Mouse (Mus musculus) CH12.LX (cell line): ENCODE data around the gene Erbb3. TPM values are rescaled to one million over a fixed set of nuclear protein-coding genes. Genes with fewer than 3 reads are reported as not detected.

ENCODE experiments used
- DNase-seq: peaks from one replicate; pipeline ENCODE4 v3.0.0-alpha.2; 2013; ENCODE audit errors: extremely low read depth
- H3K27ac ChIP-seq: 2 replicates; pipeline ENCODE4 v1.5.1; 2012; ENCODE audit warnings: low read depth, mild to moderate bottlenecking, control low read depth, moderate library complexity; ENCODE audit not compliant: insufficient read depth
- H3K27me3 ChIP-seq: replicated peaks from 2 replicates; pipeline ENCODE3; 2012; ENCODE audit warnings: inconsistent platforms
- H3K36me3 ChIP-seq, 2 experiments: replicated peaks in 1 of 2; 2 replicates each; pipeline versions ENCODE3 to v1.6.1; 2012; ENCODE audit warnings: inconsistent platforms in 1 of 2, low read length in 1 of 2, mild to moderate bottlenecking in 1 of 2, mixed read lengths in 1 of 2, moderate library complexity in 1 of 2; ENCODE audit not compliant: control insufficient read depth in 1 of 2, insufficient read depth in 1 of 2
- H3K4me1 ChIP-seq, 2 experiments: 2 replicates each; pipeline ENCODE4 v1.6.1; 2012; ENCODE audit warnings: inconsistent platforms in 1 of 2, moderate library complexity in 1 of 2; ENCODE audit not compliant: insufficient read depth in 2 of 2, control insufficient read depth in 1 of 2
- H3K4me2 ChIP-seq: 2 replicates; pipeline ENCODE4 v1.6.1; 2012; ENCODE audit warnings: low read depth, mild to moderate bottlenecking, control low read depth; ENCODE audit not compliant: poor library complexity, insufficient read depth, severe bottlenecking
- H3K4me3 ChIP-seq, 3 experiments: fragments of 150-350 bp in 1 of 3; sonication (generic) in 1 of 3; replicated peaks in 1 of 3; 2 replicates each; pipeline versions ENCODE3 to v1.5.1; 2011 to 2012; ENCODE audit warnings: low read depth in 2 of 3, low read length in 2 of 3, mild to moderate bottlenecking in 2 of 3, moderate library complexity in 2 of 3, control low read depth in 1 of 3, improper control_type of control experiment in 1 of 3, inconsistent platforms in 1 of 3, mixed read lengths in 1 of 3; ENCODE audit not compliant: poor library complexity in 1 of 3
- H3K79me2 ChIP-seq: replicated peaks from 2 replicates; pipeline ENCODE4 v1.6.1; 2012; ENCODE audit warnings: mild to moderate bottlenecking, moderate library complexity; ENCODE audit not compliant: control insufficient read depth, poor library complexity, insufficient read depth, severe bottlenecking; ENCODE audit errors: extremely low read depth
- H3K9ac ChIP-seq: 2 replicates; pipeline ENCODE4 v1.6.1; 2012; ENCODE audit warnings: low read depth, mild to moderate bottlenecking, control low read depth, moderate library complexity; ENCODE audit not compliant: insufficient read depth
- H3K9me3 ChIP-seq: replicated peaks from 2 replicates; pipeline ENCODE3; 2012; ENCODE audit warnings: low read length, inconsistent platforms, mixed read lengths
- BHLHE40 ChIP-seq: IDR thresholded peaks from 2 replicates; pipeline ENCODE4 v1.6.1; 2011; ENCODE audit warnings: mild to moderate bottlenecking, low read depth, low read length, improper control_type of control experiment
- CHD2 ChIP-seq: IDR thresholded peaks from 2 replicates; pipeline ENCODE4 v1.6.1; 2011; ENCODE audit warnings: low read length, improper control_type of control experiment
- CTCF ChIP-seq, 2 experiments: IDR thresholded peaks in 1 of 2; conservative IDR thresholded peaks in 1 of 2; 2 replicates each; pipeline ENCODE4 v1.5.1; 2011 to 2012; ENCODE audit warnings: low read depth in 2 of 2, low read length in 2 of 2, improper control_type of control experiment in 1 of 2, inconsistent platforms in 1 of 2, mild to moderate bottlenecking in 1 of 2, moderate library complexity in 1 of 2
- E2F4 ChIP-seq: IDR thresholded peaks from 2 replicates; pipeline ENCODE4 v1.6.1; 2011; ENCODE audit warnings: low read depth, low read length, improper control_type of control experiment; ENCODE audit not compliant: insufficient replicate concordance
- ELF1 ChIP-seq: IDR thresholded peaks from 2 replicates; pipeline ENCODE4 v1.6.1; 2014; ENCODE audit warnings: low read depth, mild to moderate bottlenecking, inconsistent platforms, low read length, improper control_type of control experiment
- EP300 ChIP-seq: IDR thresholded peaks from 2 replicates; pipeline ENCODE4 v1.6.1; 2011; ENCODE audit warnings: low read length, improper control_type of control experiment
- GABPA ChIP-seq: IDR thresholded peaks from 2 replicates; pipeline ENCODE4 v1.6.1; 2012; ENCODE audit warnings: low read depth, low read length, improper control_type of control experiment, inconsistent platforms; ENCODE audit not compliant: insufficient replicate concordance
- IRF4 ChIP-seq: IDR thresholded peaks from 2 replicates; pipeline ENCODE4 v1.6.1; 2014; ENCODE audit warnings: low read depth, mild to moderate bottlenecking, inconsistent platforms, low read length, improper control_type of control experiment
- JUN ChIP-seq: IDR thresholded peaks from 2 replicates; pipeline ENCODE4 v1.6.1; 2011; ENCODE audit warnings: low read depth, mild to moderate bottlenecking, low read length, improper control_type of control experiment, moderate library complexity; ENCODE audit not compliant: insufficient read depth
- JUND ChIP-seq: conservative IDR thresholded peaks from 2 replicates; pipeline ENCODE4 v1.6.1; 2011; ENCODE audit warnings: low read depth, low read length, improper control_type of control experiment
- KAT2A ChIP-seq: IDR thresholded peaks from 2 replicates; pipeline ENCODE4 v1.6.1; 2012; ENCODE audit warnings: low read length, improper control_type of control experiment, inconsistent platforms; ENCODE audit not compliant: insufficient replicate concordance
- MAFK ChIP-seq: IDR thresholded peaks from 2 replicates; pipeline ENCODE4 v1.6.1; 2011; ENCODE audit warnings: low read length, improper control_type of control experiment; ENCODE audit not compliant: insufficient replicate concordance
- MAX ChIP-seq: IDR thresholded peaks from 2 replicates; pipeline ENCODE4 v1.6.1; 2011; ENCODE audit warnings: low read length, improper control_type of control experiment
- MAZ ChIP-seq: IDR thresholded peaks from 2 replicates; pipeline ENCODE4 v1.6.1; 2012; ENCODE audit warnings: low read depth, mild to moderate bottlenecking, inconsistent platforms, low read length, improper control_type of control experiment, moderate library complexity
- MEF2A ChIP-seq: IDR thresholded peaks from 2 replicates; pipeline ENCODE4 v1.6.1; 2014; ENCODE audit warnings: low read depth, mild to moderate bottlenecking, inconsistent platforms, low read length, improper control_type of control experiment, borderline replicate concordance
- MXI1 ChIP-seq: IDR thresholded peaks from 2 replicates; pipeline ENCODE4 v1.6.1; 2011; ENCODE audit warnings: mild to moderate bottlenecking, low read depth, low read length, improper control_type of control experiment
- MYC ChIP-seq: IDR thresholded peaks from 2 replicates; pipeline ENCODE4 v1.6.1; 2011; ENCODE audit warnings: low read depth, mild to moderate bottlenecking, improper control_type of control experiment, low read length
- NELFE ChIP-seq: IDR thresholded peaks from 2 replicates; pipeline ENCODE4 v1.6.1; 2011; ENCODE audit warnings: low read depth, low read length, improper control_type of control experiment
- NRF1 ChIP-seq: IDR thresholded peaks from 2 replicates; pipeline ENCODE4 v1.6.1; 2014; ENCODE audit warnings: low read depth, mild to moderate bottlenecking, inconsistent platforms, low read length, improper control_type of control experiment, moderate library complexity
- PAX5 ChIP-seq: IDR thresholded peaks from 2 replicates; pipeline ENCODE4 v1.6.1; 2012; ENCODE audit warnings: low read length, inconsistent platforms, mixed read lengths
- POLR2A ChIP-seq: IDR thresholded peaks from 2 replicates; pipeline ENCODE4 v1.6.1; 2011; ENCODE audit warnings: low read depth, mild to moderate bottlenecking, improper control_type of control experiment, low read length
- POLR2AphosphoS2 ChIP-seq: IDR thresholded peaks from 2 replicates; pipeline ENCODE4 v1.6.1; 2011; ENCODE audit warnings: low read depth, low read length, improper control_type of control experiment
- SIN3A ChIP-seq: IDR thresholded peaks from 2 replicates; pipeline ENCODE4 v1.6.1; 2012; ENCODE audit warnings: low read length, improper control_type of control experiment, inconsistent platforms
- SMC3 ChIP-seq: IDR thresholded peaks from 2 replicates; pipeline ENCODE4 v1.6.1; 2011; ENCODE audit warnings: low read depth, low read length, improper control_type of control experiment
- TBP ChIP-seq: conservative IDR thresholded peaks from 2 replicates; pipeline ENCODE4 v1.6.1; 2011; ENCODE audit warnings: low read depth, low read length, improper control_type of control experiment
- TCF12 ChIP-seq: IDR thresholded peaks from 2 replicates; pipeline ENCODE4 v1.6.1; 2014; ENCODE audit warnings: low read depth, mild to moderate bottlenecking, inconsistent platforms, low read length, improper control_type of control experiment
- UBTF ChIP-seq: IDR thresholded peaks from 2 replicates; pipeline ENCODE4 v1.6.1; 2012; ENCODE audit warnings: low read depth, mild to moderate bottlenecking, inconsistent platforms, low read length, improper control_type of control experiment, moderate library complexity
- USF1 ChIP-seq: IDR thresholded peaks from 2 replicates; pipeline ENCODE4 v1.6.1; 2014; ENCODE audit warnings: low read depth, mild to moderate bottlenecking, inconsistent platforms, low read length, improper control_type of control experiment
- USF2 ChIP-seq: conservative IDR thresholded peaks from 2 replicates; pipeline ENCODE4 v1.6.1; 2011; ENCODE audit warnings: low read depth, low read length, improper control_type of control experiment
- ZC3H11A ChIP-seq: IDR thresholded peaks from 2 replicates; pipeline ENCODE4 v1.6.1; 2012; ENCODE audit warnings: low read depth, mild to moderate bottlenecking, inconsistent platforms, low read length, improper control_type of control experiment
- ZKSCAN1 ChIP-seq: IDR thresholded peaks from 2 replicates; pipeline ENCODE4 v1.6.1; 2012; ENCODE audit warnings: low read depth, inconsistent platforms, low read length, improper control_type of control experiment, borderline replicate concordance
- ZMIZ1 ChIP-seq: IDR thresholded peaks from 2 replicates; pipeline ENCODE4 v1.6.1; 2012; ENCODE audit warnings: low read depth, mild to moderate bottlenecking, inconsistent platforms, low read length, improper control_type of control experiment
- ZNF384 ChIP-seq: IDR thresholded peaks from 2 replicates; pipeline ENCODE4 v1.6.1; 2012; ENCODE audit warnings: low read depth, low read length, improper control_type of control experiment, inconsistent platforms
- dilution Hi-C: fragments of 300-500 bp; cut with MboI; formaldehyde crosslinking; loops from 2 replicates; pipeline ENCODE4 v1.14.3; 2020; ENCODE audit warnings: low sequenced_read_pairs; ENCODE audit not compliant: extremely low pct_unique_long_range_greater_than_20kb, extremely low pct_ligation_motif_present
- in situ Hi-C: fragments of 300-500 bp; cut with MboI; formaldehyde crosslinking; loops from 3 replicates; pipeline ENCODE4 v1.14.3; 2019; ENCODE audit warnings: low sequenced_read_pairs, low pct_ligation_motif_present, low pct_unique_long_range_greater_than_20kb, mixed read lengths
- polyA plus RNA-seq: library from polyadenylated mRNA; unstranded; fragments of >175 nt; gene quantifications from 2 replicates; pipeline ENCODE4 v1.2.1, GENCODE M21; 2012; ENCODE audit warnings: low read depth; ENCODE audit not compliant: insufficient read length
- total RNA-seq, 2 experiments: library from RNA; depleted of rRNA; stranded (reverse); fragments of 300-350 nt in 1 of 2; fragments of >200 nt in 1 of 2; gene quantifications; 2 replicates each; pipeline ENCODE4 v1.2.3; 2012 to 2014

Gene Erbb3
- total and polyA plus RNA-seq, 3 experiments: 7.7 to 12.6 (median 11.3) TPM

GRCm38 (mm10) chr10:128525671-128526308, 63.7 kb downstream of the Erbb3 start, which contains the start of gene Esyt1 (continued):
- peak; percentile 63 for TF ChIP-seq NELFE
- TF ChIP-seq POLR2AphosphoS2: peak; percentile 54; the same call in 1 of the 2 replicates
- TF ChIP-seq UBTF: no peak
- TF ChIP-seq MAFK: no peak
- TF ChIP-seq JUND: peak; percentile 73
- peak; percentile 31; the same call in 1 of the 2 replicates for TF ChIP-seq IRF4
- peak; percentile 94; the same call in 1 of the 2 replicates for TF ChIP-seq E2F4
- TF ChIP-seq EP300: no peak

- Histone ChIP-seq H3K4me3 (peak overlapping the region; percentile 86 to 92 (median 86)), H3K9me3 (no peaks in the 10 kb centered on the region), H3K79me2 (no peaks in the 10 kb centered on the region), H3K27me3 (no peaks in the 10 kb centered on the region), H3K4me2 (peak overlapping the region; percentile 29), H3K27ac (peak overlapping the region; percentile 51), H3K4me1 (peaks cover 0 to 21% of the 10 kb centered on the region in 2 experiments; a peak in 2 of 4 replicates), H3K36me3 (peaks cover 26 to 30% of the 10 kb centered on the region in 2 experiments), H3K9ac (peak overlapping the region; percentile 71)
- peak; percentile 41 for DNase-seq
- dilution Hi-C loops (no loop called here), in situ Hi-C loops (no loop called here)
- peak; percentile 54 for TF ChIP-seq SIN3A
- TF ChIP-seq MEF2A: no peak
- TF ChIP-seq TCF12: 0 out of 2 replicates have a peak, but pooled peaks have one; percentile 15
- TF ChIP-seq JUN: no peak
- no peak for TF ChIP-seq ZNF384
- no peak for TF ChIP-seq CTCF (conservative IDR thresholded peaks at IDR 0.05 in 1 of 2, IDR thresholded peaks at IDR 0.05 in 1 of 2; ENCODE audit: low read depth in 2 of 2, low read length in 2 of 2)
- no peak for TF ChIP-seq ZMIZ1
- TF ChIP-seq USF1: no peak
- TF ChIP-seq E2F4: no peak
- TF ChIP-seq NELFE: no peak
- TF ChIP-seq ZKSCAN1: no peak
- TF ChIP-seq NRF1: no peak
- TF ChIP-seq MAFK: no peak
- TF ChIP-seq CHD2: no peak
- peak; percentile 55 for TF ChIP-seq MXI1
- no peak for TF ChIP-seq BHLHE40
- TF ChIP-seq MAX: no peak
- 0 out of 2 replicates have a peak, but pooled peaks have one; percentile 10 for TF ChIP-seq ELF1
- TF ChIP-seq POLR2AphosphoS2: no peak
- no peak for TF ChIP-seq MAZ
- TF ChIP-seq KAT2A: no peak
- TF ChIP-seq ZC3H11A: no peak
- TF ChIP-seq POLR2A: no peak; the same call in none of the 2 replicates
- no peak for TF ChIP-seq EP300
- no peak for TF ChIP-seq GABPA
- no peak for TF ChIP-seq PAX5
- peak; percentile 76; the same call in 1 of the 2 replicates for TF ChIP-seq UBTF
- no peak for TF ChIP-seq TBP
- no peak for TF ChIP-seq SMC3
- TF ChIP-seq USF2: no peak
- TF ChIP-seq MYC: no peak
These were observed 64.5 kb downstream of the Erbb3 start for GRCm38 (mm10) chr10:128524732-128525662.
